Mouse (Mus musculus): ENCODE data around the gene Dazl.

DNA sequence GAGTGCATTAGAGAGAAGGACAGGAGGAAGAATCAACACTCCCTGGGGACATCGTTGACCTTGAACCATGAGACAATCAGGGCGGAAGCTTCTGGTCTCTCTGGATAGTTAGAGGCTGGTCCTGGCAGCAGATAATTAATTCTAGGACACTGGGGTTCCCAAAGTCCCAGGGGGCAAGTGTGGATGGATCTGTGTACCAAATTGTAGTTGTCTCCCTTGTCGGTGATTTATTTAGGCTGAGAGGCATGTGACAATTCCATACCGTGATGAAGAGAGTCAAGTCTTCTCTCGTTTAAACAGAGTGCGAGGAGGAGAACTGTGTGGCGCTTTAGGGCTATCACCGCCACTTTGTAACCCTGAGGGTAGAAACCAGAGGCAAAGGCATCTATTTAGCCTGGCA, 62.2 kb downstream of the Dazl start:
- TF ChIP-seq CTCF (IDR thresholded peaks at IDR 0.05; ENCODE audit: borderline replicate concordance, insufficient read depth, low read depth, low read length) = no peak
- TF ChIP-seq POLR2A (IDR thresholded peaks at IDR 0.05; ENCODE audit: borderline replicate concordance, insufficient read depth, low read length) = no peak

Measured in cerebellum, adult 2 months (tissue).